Mouse (Mus musculus) stomach, postnatal 0 days (tissue): ENCODE data around the gene Tmub1.

Experiments
- CTCF ChIP-seq: IDR thresholded peaks from 2 replicates; pipeline ENCODE4 v1.5.1; 2016; ENCODE audit warnings: antibody characterized with exemption, low read depth, mild to moderate bottlenecking, moderate library complexity
- EP300 ChIP-seq: optimal IDR thresholded peaks from 2 replicates; pipeline ENCODE3; 2016; ENCODE audit warnings: antibody characterized with exemption

DNA sequence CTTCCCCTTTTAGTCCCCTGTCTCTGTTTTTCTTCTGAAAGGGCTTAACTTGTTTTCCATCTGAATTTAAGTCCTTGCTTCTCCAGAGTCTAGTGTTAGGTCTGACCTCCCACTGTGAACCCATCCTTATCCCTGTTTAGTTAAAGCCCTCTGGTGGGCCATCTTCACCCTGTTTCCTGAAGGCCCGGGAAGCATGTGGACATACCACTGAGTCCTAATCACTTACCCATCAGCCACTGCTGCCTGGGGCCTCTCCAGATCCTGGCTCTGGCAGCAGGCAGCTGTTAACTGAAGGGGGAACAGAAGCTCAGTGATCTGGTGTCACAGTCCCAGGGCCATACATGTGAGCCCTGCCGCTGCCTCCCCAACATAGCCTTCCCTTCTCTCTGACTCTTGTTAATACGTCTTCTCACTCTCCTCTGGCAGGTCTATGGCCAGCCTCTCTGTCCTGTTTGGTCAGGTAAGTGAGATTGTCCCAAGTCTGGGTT lies 42.2 kb downstream of the Tmub1 start:
- TF ChIP-seq CTCF (no peak), EP300 (no peak)
